Mouse (Mus musculus): ENCODE results near the gene Olfr807. TPM values are rescaled to one million over a fixed set of nuclear protein-coding genes. Genes with fewer than 3 reads are reported as not detected.

The Olfr807 gene
- polyA plus RNA-seq, 1 experiment from 2014 or later, result not detected

Small RNA genes lying within 50 kb of the gene (microRNA-seq; reads per million reads assigned to microRNA genes)
- not detected for gene Gm24485

Other genes with a start within 250 kb of the Olfr807 start
- not detected in 2 replicates for gene Olfr791, start 236.0 kb downstream of the Olfr807 start, polyA plus RNA-seq (2014; fragmentation: Nextera tagmentation; extraction: Ambion mirVana)
- not detected in 2 replicates for gene Olfr792, start 218.6 kb downstream of the Olfr807 start, polyA plus RNA-seq (2014; fragmentation: Nextera tagmentation; extraction: Ambion mirVana)
- not detected in 2 replicates for gene Olfr794, start 190.1 kb downstream of the Olfr807 start, polyA plus RNA-seq (2014; fragmentation: Nextera tagmentation; extraction: Ambion mirVana)
- gene Olfr796, start 145.2 kb downstream of the Olfr807 start, polyA plus RNA-seq (2014; fragmentation: Nextera tagmentation; extraction: Ambion mirVana), result not detected in 2 replicates
- not detected in 2 replicates for gene Olfr798, start 129.9 kb downstream of the Olfr807 start, polyA plus RNA-seq (2014; fragmentation: Nextera tagmentation; extraction: Ambion mirVana)
- not detected in 2 replicates for gene Olfr799, start 120.3 kb downstream of the Olfr807 start, polyA plus RNA-seq (2014; fragmentation: Nextera tagmentation; extraction: Ambion mirVana)
- not detected in 2 replicates for gene Olfr800, start 100.1 kb downstream of the Olfr807 start, polyA plus RNA-seq (2014; fragmentation: Nextera tagmentation; extraction: Ambion mirVana)
- not detected in 2 replicates for gene Olfr801, start 83.9 kb downstream of the Olfr807 start, polyA plus RNA-seq (2014; fragmentation: Nextera tagmentation; extraction: Ambion mirVana)
- gene Olfr802, start 69.6 kb downstream of the Olfr807 start, polyA plus RNA-seq (2014; fragmentation: Nextera tagmentation; extraction: Ambion mirVana), result 0.04 TPM in 1 of 2 replicates, not detected in the other
- gene Olfr803, start 63.5 kb downstream of the Olfr807 start, polyA plus RNA-seq (2014; fragmentation: Nextera tagmentation; extraction: Ambion mirVana), result not detected in 2 replicates
- not detected in 2 replicates for gene Olfr804, start 54.6 kb downstream of the Olfr807 start, polyA plus RNA-seq (2014; fragmentation: Nextera tagmentation; extraction: Ambion mirVana)
- gene Olfr805, start 28.4 kb downstream of the Olfr807 start, polyA plus RNA-seq (2014; fragmentation: Nextera tagmentation; extraction: Ambion mirVana), result not detected in 2 replicates
- gene Olfr806, start 15.9 kb downstream of the Olfr807 start, polyA plus RNA-seq (2014; fragmentation: Nextera tagmentation; extraction: Ambion mirVana), result not detected in 2 replicates
- gene Olfr808, start 7.7 kb upstream of the Olfr807 start, polyA plus RNA-seq (2014; fragmentation: Nextera tagmentation; extraction: Ambion mirVana), result not detected in 2 replicates
- not detected in 2 replicates for gene Olfr809, start 16.8 kb upstream of the Olfr807 start, polyA plus RNA-seq (2014; fragmentation: Nextera tagmentation; extraction: Ambion mirVana)
- not detected in 2 replicates for gene Olfr810, start 37.1 kb upstream of the Olfr807 start, polyA plus RNA-seq (2014; fragmentation: Nextera tagmentation; extraction: Ambion mirVana)
- not detected in 2 replicates for gene Olfr811, start 46.6 kb upstream of the Olfr807 start, polyA plus RNA-seq (2014; fragmentation: Nextera tagmentation; extraction: Ambion mirVana)
- gene Olfr812, start 88.3 kb upstream of the Olfr807 start, polyA plus RNA-seq (2014; fragmentation: Nextera tagmentation; extraction: Ambion mirVana), result not detected in 2 replicates
- gene Olfr813, start 97.6 kb upstream of the Olfr807 start, polyA plus RNA-seq (2014; fragmentation: Nextera tagmentation; extraction: Ambion mirVana), result not detected in 2 replicates
- not detected in 2 replicates for gene Olfr814, start 122.1 kb upstream of the Olfr807 start, polyA plus RNA-seq (2014; fragmentation: Nextera tagmentation; extraction: Ambion mirVana)
- not detected in 2 replicates for gene Olfr815, start 148.1 kb upstream of the Olfr807 start, polyA plus RNA-seq (2014; fragmentation: Nextera tagmentation; extraction: Ambion mirVana)
- gene Olfr816, start 157.8 kb upstream of the Olfr807 start, polyA plus RNA-seq (2014; fragmentation: Nextera tagmentation; extraction: Ambion mirVana), result not detected in 2 replicates
- not detected in 2 replicates for gene Olfr818, start 191.3 kb upstream of the Olfr807 start, polyA plus RNA-seq (2014; fragmentation: Nextera tagmentation; extraction: Ambion mirVana)
- not detected in 2 replicates for gene Olfr819, start 209.5 kb upstream of the Olfr807 start, polyA plus RNA-seq (2014; fragmentation: Nextera tagmentation; extraction: Ambion mirVana)
- gene Olfr247, start 218.3 kb upstream of the Olfr807 start, polyA plus RNA-seq (2014; fragmentation: Nextera tagmentation; extraction: Ambion mirVana), result not detected in 2 replicates
- not detected in 2 replicates for gene Gm10310, start 227.3 kb upstream of the Olfr807 start, polyA plus RNA-seq (2014; fragmentation: Nextera tagmentation; extraction: Ambion mirVana)